Mouse (Mus musculus): Measurements from ENCODE around the gene Adam29. TPM values are rescaled to one million over a fixed set of nuclear protein-coding genes. Genes with fewer than 3 reads are reported as not detected.
A peak's percentile ranks its signal among the peaks of the same experiment; 100 is the strongest.

Gene Adam29
- total RNA-seq (2021), result not detected
- long read RNA-seq, experiment 1, result 0 reads
- long read RNA-seq, experiment 2, result 0 reads

GRCm38 (mm10) chr8:55906848-55907247, at the start of gene Adam29:
Adam29 (minus strand) TSS chr8:55906948.
- no peak for DNase-seq (ENCODE audit: low spot score in 2 of 2)

GRCm38 (mm10) chr8:55940526-55940880, 33.8 kb upstream of the Adam29 start:
- DNase-seq (ENCODE audit: low spot score in 2 of 2), result peak in 1 of 2 experiments; percentile 1

GRCm38 (mm10) chr8:55939870-55940525, 33.2 kb upstream of the Adam29 start, which contains the start of gene Glra3:
Glra3 (plus strand) TSS chr8:55940460.
- DNase-seq (ENCODE audit: low spot score in 2 of 2), result peak; percentile 8 to 11

Other genes with a start within 250 kb of the Adam29 start
- 1 to 10 TPM; 1.3 to 1.7 TPM for gene Glra3, start 33.5 kb upstream of the Adam29 start, total RNA-seq (2021)

Measured in layer of hippocampus, postnatal 14 days (tissue).